Mouse (Mus musculus) liver, embryonic 13.5 days (tissue): ENCODE data around the gene Prkd3. TPM values are rescaled to one million over a fixed set of nuclear protein-coding genes. Genes with fewer than 3 reads are reported as not detected.
A peak's percentile ranks its signal among the peaks of the same experiment; 100 is the strongest.

Source experiments
- ATAC-seq: fragments of 200-750 bp; cut with Nextera tagmentation; 2 replicates; pipeline ENCODE4 v1.8.0; 2017; ENCODE audit warnings: low read depth, mild to moderate bottlenecking, moderate number of reproducible peaks, moderate library complexity
- DNase-seq: peaks from one replicate; pipeline ENCODE4 v3.0.0; 2022
- H3K27ac ChIP-seq: fragments of 300-500 bp; sonication (generic); 2 replicates; pipeline ENCODE4 v1.5.1; 2015; ENCODE audit warnings: moderate library complexity, mild to moderate bottlenecking, inconsistent platforms
- H3K27me3 ChIP-seq: fragments of 300-500 bp; sonication (generic); 2 replicates; pipeline ENCODE4 v1.6.1; 2015; ENCODE audit warnings: mild to moderate bottlenecking, inconsistent platforms
- H3K36me3 ChIP-seq: fragments of 300-500 bp; sonication (generic); 2 replicates; pipeline ENCODE4 v1.6.1; 2015; ENCODE audit warnings: mild to moderate bottlenecking, inconsistent platforms
- H3K4me1 ChIP-seq: fragments of 300-500 bp; sonication (generic); replicated peaks from 2 replicates; pipeline ENCODE4 v1.6.1; 2015; ENCODE audit warnings: inconsistent platforms
- H3K4me2 ChIP-seq: fragments of 300-500 bp; sonication (generic); 2 replicates; pipeline ENCODE4 v1.6.1; 2015; ENCODE audit warnings: inconsistent platforms, mild to moderate bottlenecking, moderate library complexity
- H3K4me3 ChIP-seq: fragments of 300-500 bp; sonication (generic); replicated peaks from 2 replicates; pipeline ENCODE4 v1.5.1; 2015; ENCODE audit warnings: mild to moderate bottlenecking, inconsistent platforms
- H3K9ac ChIP-seq: fragments of 300-500 bp; sonication (generic); 2 replicates; pipeline ENCODE4 v1.6.1; 2015; ENCODE audit warnings: mild to moderate bottlenecking, inconsistent platforms
- H3K9me3 ChIP-seq: fragments of 300-500 bp; sonication (generic); replicated peaks from 2 replicates; pipeline ENCODE4 v1.6.1; 2016; ENCODE audit warnings: inconsistent platforms
- whole genome bisulfite sequencing: fragments of 180-500 bp; shearing (Covaris S2); methylation state at CpG from one replicate; pipeline ENCODE4 v1.1.7; 2015; ENCODE audit not compliant: insufficient replicate concordance; 5-methylcytosine and 5-hydroxymethylcytosine counted together
- polyA plus RNA-seq: library from polyadenylated mRNA; unstranded; fragments of >200 nt; fragmentation: Nextera tagmentation; extraction: Ambion mirVana; gene quantifications from 2 replicates; pipeline ENCODE4 v1.2.1, GENCODE M21; 2015

Prkd3 gene
- polyA plus RNA-seq, 1 experiment from 2014 or later = 7.4 TPM

DNA sequence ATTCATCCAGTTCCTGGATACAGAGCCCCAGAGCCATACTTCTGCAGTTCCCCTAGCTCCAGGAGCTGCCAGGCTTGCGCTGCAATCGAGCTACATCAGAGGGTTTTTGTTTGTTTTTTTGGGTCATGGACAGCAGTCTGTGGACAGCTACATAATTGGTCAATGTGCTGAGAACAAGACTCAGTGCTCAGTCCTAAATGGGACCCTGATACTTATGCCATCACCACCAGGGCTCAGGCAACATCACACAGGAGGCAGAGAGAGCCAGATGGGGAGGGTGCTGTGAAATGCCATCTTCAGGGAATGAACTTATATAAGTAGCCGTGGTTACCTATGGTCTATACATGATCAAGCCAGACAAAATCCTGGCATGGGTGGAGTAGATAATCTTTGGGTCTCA, 52.1 kb downstream of the Prkd3 start:
- no peak for DNase-seq
- H3K4me3 ChIP-seq = no peak overlapping the region
- peaks cover 20% of the 10 kb centered on the region for H3K36me3 ChIP-seq
- no peak overlapping the region for H3K9ac ChIP-seq
- no peak for ATAC-seq
- H3K9me3 ChIP-seq = no peaks in the 10 kb centered on the region
- H3K4me2 ChIP-seq = no peak overlapping the region
- H3K4me1 ChIP-seq = no peaks in the 10 kb centered on the region
- 72% methylated on average over 3 of the region's 3 CpGs for WGBS
- H3K27me3 ChIP-seq = no peaks in the 10 kb centered on the region
- no peak overlapping the region for H3K27ac ChIP-seq

DNA sequence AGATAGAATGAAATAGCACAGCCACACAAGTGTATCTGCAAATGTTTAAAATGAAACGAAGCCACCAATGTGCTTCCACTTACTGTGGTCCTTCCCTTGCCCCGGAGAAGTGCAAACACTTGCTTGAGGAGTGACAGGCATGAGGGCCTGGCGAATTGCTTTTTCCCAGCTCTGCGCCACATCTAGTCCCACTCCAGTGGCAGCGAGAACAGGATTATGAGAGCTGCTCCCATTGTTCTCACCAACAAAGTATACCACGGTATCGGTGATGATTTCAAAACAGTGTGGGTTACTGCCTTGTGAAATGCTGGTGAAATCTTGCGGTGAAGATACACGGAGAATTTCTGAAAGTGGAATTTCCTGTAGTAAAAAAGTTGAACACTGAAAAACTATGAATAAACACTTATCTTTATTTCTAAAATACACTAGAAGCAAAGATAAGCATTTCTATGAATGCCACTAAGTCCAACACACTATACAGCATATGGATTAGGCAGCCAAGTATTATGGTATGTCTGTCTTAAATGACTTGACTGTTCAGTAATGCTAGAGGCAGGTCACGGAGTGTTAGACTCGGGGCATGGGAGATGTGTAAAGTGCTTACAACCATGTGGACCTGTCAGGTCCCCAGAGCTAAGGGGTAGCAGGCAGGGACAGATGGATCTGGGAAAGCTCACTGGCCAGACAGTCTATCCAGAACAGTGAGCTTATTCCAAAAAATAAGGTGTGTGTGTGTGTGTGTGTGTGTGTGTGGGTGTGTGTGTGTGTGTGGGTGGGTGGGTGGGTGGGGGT, 54.3 kb downstream of the Prkd3 start:
- Histone ChIP-seq H3K27ac (no peak overlapping the region), H3K4me3 (no peak overlapping the region), H3K4me1 (no peaks in the 10 kb centered on the region), H3K27me3 (no peaks in the 10 kb centered on the region), H3K36me3 (peaks cover 27% of the 10 kb centered on the region), H3K4me2 (no peak overlapping the region), H3K9ac (no peak overlapping the region), H3K9me3 (no peaks in the 10 kb centered on the region)
- ATAC-seq (no peak), DNase-seq (no peak)
- 77% methylated on average over 11 of the region's 11 CpGs for WGBS

DNA sequence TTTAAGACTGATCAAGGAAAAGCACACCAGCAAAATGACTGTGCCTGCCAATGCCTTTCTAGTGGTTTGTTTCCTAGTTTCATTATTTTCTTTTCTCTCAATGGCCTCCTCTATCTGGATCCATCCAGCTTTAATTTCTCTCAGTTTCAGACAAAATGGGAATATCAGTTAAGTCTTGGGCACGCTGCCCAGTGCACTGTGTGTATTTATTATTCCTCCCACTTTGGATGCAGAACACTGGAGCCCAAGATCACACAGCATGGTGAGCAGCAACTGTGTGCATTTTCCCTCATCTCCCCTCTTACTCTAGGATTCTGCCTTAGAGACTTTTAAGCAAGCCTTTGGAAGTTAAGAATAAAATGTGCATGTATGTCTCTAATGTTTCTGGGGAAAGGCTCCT, 56.2 kb downstream of the Prkd3 start:
- no peak overlapping the region for H3K4me3 ChIP-seq
- H3K4me1 ChIP-seq = no peaks in the 10 kb centered on the region
- H3K36me3 ChIP-seq = peaks cover 34% of the 10 kb centered on the region
- H3K27me3 ChIP-seq = no peaks in the 10 kb centered on the region
- H3K9me3 ChIP-seq = no peaks in the 10 kb centered on the region
- WGBS = 73% methylated on average over 1 of the region's 1 CpGs
- H3K4me2 ChIP-seq = no peak overlapping the region
- H3K9ac ChIP-seq = no peak overlapping the region
- ATAC-seq (no peak), DNase-seq (no peak)
- no peak overlapping the region for H3K27ac ChIP-seq

- Histone ChIP-seq H3K4me1 (no peaks in the 10 kb centered on the region), H3K36me3 (peaks cover 46% of the 10 kb centered on the region), H3K9me3 (no peaks in the 10 kb centered on the region), H3K27me3 (no peaks in the 10 kb centered on the region), H3K27ac (no peak overlapping the region), H3K4me3 (no peak overlapping the region), H3K4me2 (no peak overlapping the region), H3K9ac (no peak overlapping the region)
- 72% methylated on average over 6 of the region's 6 CpGs for WGBS
- DNase-seq (no peak), ATAC-seq (no peak)
These were observed 61.1 kb downstream of the Prkd3 start for GRCm38 (mm10) chr17:78959473-78959872.

- no peak overlapping the region for H3K9ac ChIP-seq
- no peaks in the 10 kb centered on the region for H3K27me3 ChIP-seq
- DNase-seq (no peak), ATAC-seq (no peak)
- H3K9me3 ChIP-seq = no peaks in the 10 kb centered on the region
- no peaks in the 10 kb centered on the region for H3K4me1 ChIP-seq
- 77% methylated on average over 8 of the region's 8 CpGs for whole genome bisulfite sequencing
- no peak overlapping the region for H3K4me3 ChIP-seq
- H3K36me3 ChIP-seq = peaks cover 47% of the 10 kb centered on the region
- H3K27ac ChIP-seq = no peak overlapping the region
- H3K4me2 ChIP-seq = no peak overlapping the region
These were observed 67.4 kb downstream of the Prkd3 start for GRCm38 (mm10) chr17:78953240-78953639.

DNA sequence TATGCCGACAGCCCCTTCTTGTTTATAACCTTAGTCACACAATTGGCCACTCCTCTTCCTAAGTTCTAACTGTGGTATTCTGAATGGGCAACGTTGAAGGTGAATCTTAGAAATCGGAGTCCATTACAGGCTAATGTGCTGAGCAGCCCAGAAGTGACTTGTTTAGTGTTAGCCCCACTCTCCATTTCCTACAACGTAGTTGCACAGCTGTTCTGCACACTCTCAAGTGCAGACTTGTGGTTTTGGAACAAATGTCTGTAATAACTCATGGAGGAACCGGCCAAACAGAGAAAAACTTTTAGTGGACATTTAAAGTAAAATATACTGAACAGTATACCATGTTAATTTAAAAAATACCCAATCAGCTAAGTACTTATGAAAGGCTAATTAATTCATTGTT, 68.5 kb downstream of the Prkd3 start:
- no peaks in the 10 kb centered on the region for H3K4me1 ChIP-seq
- WGBS = 78% methylated on average over 5 of the region's 5 CpGs
- no peaks in the 10 kb centered on the region for H3K27me3 ChIP-seq
- H3K36me3 ChIP-seq = peaks cover 52% of the 10 kb centered on the region
- ATAC-seq (no peak), DNase-seq (no peak)
- no peak overlapping the region for H3K4me3 ChIP-seq
- H3K9ac ChIP-seq = no peak overlapping the region
- H3K4me2 ChIP-seq = no peak overlapping the region
- H3K9me3 ChIP-seq = no peaks in the 10 kb centered on the region
- H3K27ac ChIP-seq = no peak overlapping the region

DNA sequence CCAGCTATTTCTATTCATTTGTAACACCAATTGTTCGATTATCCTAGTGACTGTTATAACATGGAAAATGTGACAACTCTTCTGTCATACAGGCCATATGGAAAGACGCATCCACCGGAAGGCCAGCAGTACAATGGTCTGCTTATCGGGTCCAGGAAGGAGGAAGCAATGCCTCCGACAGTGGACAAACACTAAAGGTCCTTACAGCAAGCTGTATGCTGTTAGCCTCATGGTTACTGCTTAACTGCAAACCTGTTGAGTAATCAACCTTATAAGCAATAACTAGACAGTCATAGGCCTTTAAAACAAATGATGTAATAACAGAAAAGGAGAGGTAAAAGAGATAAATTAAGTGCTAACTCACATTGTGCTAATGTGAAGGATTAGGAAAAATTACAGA, 69.4 kb downstream of the Prkd3 start:
- 75% methylated on average over 5 of the region's 5 CpGs for WGBS
- Histone ChIP-seq H3K27me3 (no peaks in the 10 kb centered on the region), H3K9ac (no peak overlapping the region), H3K36me3 (peaks cover 56% of the 10 kb centered on the region), H3K4me3 (no peak overlapping the region), H3K27ac (no peak overlapping the region), H3K9me3 (no peaks in the 10 kb centered on the region), H3K4me1 (no peaks in the 10 kb centered on the region), H3K4me2 (no peak overlapping the region)
- ATAC-seq (no peak), DNase-seq (no peak)

GRCm38 (mm10) chr17:78942579-78942978, 78.0 kb downstream of the Prkd3 start:
- Histone ChIP-seq H3K36me3 (peaks cover 42% of the 10 kb centered on the region), H3K4me1 (peaks cover 6% of the 10 kb centered on the region), H3K27me3 (no peaks in the 10 kb centered on the region), H3K4me3 (no peak overlapping the region), H3K9me3 (no peaks in the 10 kb centered on the region), H3K27ac (no peak overlapping the region), H3K4me2 (no peak overlapping the region), H3K9ac (no peak overlapping the region)
- ATAC-seq (no peak), DNase-seq (no peak)
- 72% methylated on average over 11 of the region's 11 CpGs for WGBS

GRCm38 (mm10) chr17:78938927-78939326, 81.7 kb downstream of the Prkd3 start:
- ATAC-seq (no peak), DNase-seq (no peak)
- Histone ChIP-seq H3K4me2 (no peak overlapping the region), H3K9ac (no peak overlapping the region), H3K27ac (no peak overlapping the region), H3K36me3 (peaks cover 44% of the 10 kb centered on the region), H3K9me3 (no peaks in the 10 kb centered on the region), H3K27me3 (no peaks in the 10 kb centered on the region), H3K4me3 (no peak overlapping the region), H3K4me1 (peaks cover 32% of the 10 kb centered on the region)
- 73% methylated on average over 4 of the region's 4 CpGs for WGBS

GRCm38 (mm10) chr17:78937229-78937853, 83.3 kb downstream of the Prkd3 start:
- peaks cover 45% of the 10 kb centered on the region for H3K36me3 ChIP-seq
- H3K27ac ChIP-seq = peak overlapping the region; percentile 53
- peak overlapping the region; percentile 91 for H3K4me3 ChIP-seq
- H3K4me2 ChIP-seq = peak overlapping the region; percentile 83
- WGBS = 6% methylated on average over 26 of the region's 26 CpGs
- no peaks in the 10 kb centered on the region for H3K9me3 ChIP-seq
- H3K4me1 ChIP-seq = peaks cover 47% of the 10 kb centered on the region
- DNase-seq = no peak
- peak; percentile 18 for ATAC-seq
- no peaks in the 10 kb centered on the region for H3K27me3 ChIP-seq
- peak overlapping the region; percentile 84 for H3K9ac ChIP-seq

DNA sequence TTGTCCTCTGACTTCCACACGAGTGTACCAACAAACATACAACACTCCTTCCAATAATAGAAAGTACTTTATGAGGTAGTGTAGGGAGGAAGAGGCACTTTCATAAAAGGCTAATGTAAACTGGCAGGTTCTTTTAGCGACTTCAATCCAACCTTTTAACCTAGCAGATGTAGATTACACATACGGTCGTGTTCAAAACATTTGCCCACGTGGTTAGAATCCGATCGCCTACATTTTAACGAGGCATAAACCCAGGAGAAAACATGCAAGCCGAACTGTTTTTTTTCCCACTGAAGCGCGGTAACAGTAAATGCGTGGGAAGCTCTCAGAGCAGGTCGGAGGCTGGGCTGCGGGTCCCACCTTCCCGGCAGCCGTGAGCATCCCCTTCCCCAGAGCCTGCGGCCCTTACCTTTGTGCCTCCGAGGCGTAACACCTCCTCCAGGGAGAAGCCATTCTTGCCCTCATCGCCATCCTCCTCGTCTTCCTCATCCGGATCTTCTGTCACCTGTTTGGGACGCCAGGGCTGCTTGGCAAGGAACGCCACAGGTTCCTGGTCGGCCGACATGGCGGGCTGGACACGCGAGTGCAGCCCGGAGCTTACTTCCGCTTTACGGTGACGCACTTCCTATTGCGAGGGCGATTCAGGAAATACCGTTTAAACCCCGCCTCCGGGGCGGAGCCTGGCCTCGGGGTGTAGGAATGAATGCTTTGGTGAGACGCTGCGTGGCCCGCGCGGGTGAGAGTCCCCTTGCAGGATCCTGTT, 84.0 kb downstream of the Prkd3 start, which contains the start of the genes Cebpz and Ndufaf7:
Cebpz (minus strand) TSS at position 601 of the 763 bp plus-strand sequence.
Ndufaf7 (plus strand) TSS at position 671 of the 763 bp plus-strand sequence.
- Histone ChIP-seq H3K9ac (peak within 1 kb of the TSS; percentile 84), H3K4me3 (peak within 1 kb of the TSS; percentile 91), H3K27ac (peak within 1 kb of the TSS; percentile 53), H3K4me2 (peak within 1 kb of the TSS; percentile 83), H3K27me3 (no peaks in the 10 kb centered on the region), H3K9me3 (no peaks in the 10 kb centered on the region), H3K36me3 (peaks cover 46% of the 10 kb centered on the region), H3K4me1 (peaks cover 47% of the 10 kb centered on the region)
- WGBS = under 1% methylated on average over 45 of the region's 45 CpGs
- ATAC-seq (peak; percentile 99), DNase-seq (peak; percentile 98)
